Mouse (Mus musculus) MEL (cell line): ENCODE results near the gene Creb5. TPM values are rescaled to one million over a fixed set of nuclear protein-coding genes. Genes with fewer than 3 reads are reported as not detected.

Experiments used
- DNase-seq: peaks from one replicate; pipeline ENCODE4 v3.0.0; 2011; ENCODE audit warnings: low read depth, low spot score
- H3K27ac ChIP-seq: 2 replicates; pipeline ENCODE4 v1.5.1; 2012; ENCODE audit warnings: low read depth, mild to moderate bottlenecking, control low read depth, low read length, moderate library complexity; ENCODE audit not compliant: control insufficient read depth
- H3K27me3 ChIP-seq, 2 experiments: fragments of 150-350 bp in 1 of 2; sonication (generic) in 1 of 2; 2 replicates each; pipeline ENCODE4 v1.6.1; 2012; ENCODE audit warnings: low read length in 2 of 2, mild to moderate bottlenecking in 2 of 2, improper control_type of control experiment in 1 of 2, moderate library complexity in 1 of 2; ENCODE audit not compliant: insufficient read depth in 2 of 2, control insufficient read depth in 1 of 2
- H3K36me3 ChIP-seq, 2 experiments: 2 replicates each; pipeline ENCODE4 v1.6.1; 2012 to 2014; ENCODE audit warnings: low read length in 2 of 2, improper control_type of control experiment in 1 of 2, inconsistent platforms in 1 of 2, mild to moderate bottlenecking in 1 of 2; ENCODE audit not compliant: insufficient read depth in 2 of 2, control insufficient read depth in 1 of 2
- H3K4me1 ChIP-seq, 2 experiments: fragments of 150-350 bp in 1 of 2; sonication (generic) in 1 of 2; 2 replicates each; pipeline ENCODE4 v1.6.1; 2012; ENCODE audit warnings: low read length in 2 of 2, improper control_type of control experiment in 1 of 2, mild to moderate bottlenecking in 1 of 2; ENCODE audit not compliant: insufficient read depth in 2 of 2, control insufficient read depth in 1 of 2
- H3K4me3 ChIP-seq, 2 experiments: fragments of 150-350 bp in 1 of 2; sonication (generic) in 1 of 2; 2 replicates each; pipeline ENCODE4 v1.5.1; 2012; ENCODE audit warnings: low read depth in 2 of 2, low read length in 2 of 2, mild to moderate bottlenecking in 2 of 2, moderate library complexity in 2 of 2, control low read depth in 1 of 2, improper control_type of control experiment in 1 of 2; ENCODE audit not compliant: control insufficient read depth in 1 of 2, insufficient read depth in 1 of 2
- H3K79me2 ChIP-seq: 2 replicates; pipeline ENCODE4 v1.6.1; 2012; ENCODE audit warnings: mild to moderate bottlenecking, low read length, moderate library complexity; ENCODE audit not compliant: control insufficient read depth, poor library complexity, insufficient read depth
- H3K9ac ChIP-seq: 2 replicates; pipeline ENCODE4 v1.6.1; 2012; ENCODE audit warnings: low read depth, mild to moderate bottlenecking, control low read depth, low read length, moderate library complexity; ENCODE audit not compliant: control insufficient read depth, poor library complexity, severe bottlenecking
- H3K9me3 ChIP-seq: fragments of 150-350 bp; sonication (generic); replicated peaks from 2 replicates; pipeline ENCODE4 v1.6.1; 2012; ENCODE audit warnings: mild to moderate bottlenecking, low read length, improper control_type of control experiment, moderate library complexity; ENCODE audit not compliant: insufficient read depth
- BHLHE40 ChIP-seq: IDR thresholded peaks from 2 replicates; pipeline ENCODE4 v1.6.1; 2012; ENCODE audit warnings: low read depth, mild to moderate bottlenecking, inconsistent platforms, low read length, improper control_type of control experiment, borderline replicate concordance
- CTCF ChIP-seq, 3 experiments: IDR thresholded peaks in 2 of 3; conservative IDR thresholded peaks in 1 of 3; 2 replicates each; pipeline ENCODE4 v1.5.1; 2011 to 2012; ENCODE audit warnings: low read length in 3 of 3, low read depth in 2 of 3, mild to moderate bottlenecking in 2 of 3, improper control_type of control experiment in 1 of 3, inconsistent platforms in 1 of 3, mixed read lengths in 1 of 3, moderate library complexity in 1 of 3; ENCODE audit not compliant: control insufficient read depth in 1 of 3, insufficient read depth in 1 of 3, poor library complexity in 1 of 3, severe bottlenecking in 1 of 3
- E2F4 ChIP-seq: IDR thresholded peaks from 2 replicates; pipeline ENCODE4 v1.6.1; 2011; ENCODE audit warnings: low read depth, low read length, improper control_type of control experiment, borderline replicate concordance
- EP300 ChIP-seq, 2 experiments: IDR thresholded peaks; 2 replicates each; pipeline ENCODE4 v1.6.1; 2011; ENCODE audit warnings: improper control_type of control experiment in 2 of 2, low read length in 2 of 2, low read depth in 1 of 2, mild to moderate bottlenecking in 1 of 2
- ETS1 ChIP-seq: IDR thresholded peaks from 2 replicates; pipeline ENCODE4 v1.6.1; 2012; ENCODE audit warnings: low read depth, mild to moderate bottlenecking, inconsistent platforms, low read length, improper control_type of control experiment, moderate library complexity
- GATA1 ChIP-seq: IDR thresholded peaks from 2 replicates; pipeline ENCODE4 v1.6.1; 2011; ENCODE audit warnings: low read depth, low read length, improper control_type of control experiment
- HCFC1 ChIP-seq: IDR thresholded peaks from 2 replicates; pipeline ENCODE4 v1.6.1; 2012; ENCODE audit warnings: low read depth, mild to moderate bottlenecking, inconsistent platforms, low read length, improper control_type of control experiment, moderate library complexity
- JUND ChIP-seq: IDR thresholded peaks from 2 replicates; pipeline ENCODE4 v1.6.1; 2011; ENCODE audit warnings: low read depth, mild to moderate bottlenecking, improper control_type of control experiment, low read length
- MAFK ChIP-seq: IDR thresholded peaks from 2 replicates; pipeline ENCODE4 v1.6.1; 2011; ENCODE audit warnings: low read depth, mild to moderate bottlenecking, low read length, improper control_type of control experiment, borderline replicate concordance
- MAX ChIP-seq: IDR thresholded peaks from 2 replicates; pipeline ENCODE4 v1.6.1; 2011; ENCODE audit warnings: low read length, improper control_type of control experiment
- MEF2A ChIP-seq: IDR thresholded peaks from 2 replicates; pipeline ENCODE4 v1.6.1; 2014; ENCODE audit warnings: low read depth, mild to moderate bottlenecking, inconsistent platforms, low read length, improper control_type of control experiment; ENCODE audit not compliant: poor library complexity, insufficient replicate concordance, severe bottlenecking; ENCODE audit errors: extremely low read depth
- MXI1 ChIP-seq: IDR thresholded peaks from 2 replicates; pipeline ENCODE4 v1.6.1; 2011; ENCODE audit warnings: mild to moderate bottlenecking, low read depth, low read length, improper control_type of control experiment
- NELFE ChIP-seq: IDR thresholded peaks from 2 replicates; pipeline ENCODE4 v1.6.1; 2011; ENCODE audit warnings: low read depth, low read length, improper control_type of control experiment
- NRF1 ChIP-seq: IDR thresholded peaks from 2 replicates; pipeline ENCODE4 v1.6.1; 2014; ENCODE audit warnings: low read depth, mild to moderate bottlenecking, inconsistent platforms, low read length, improper control_type of control experiment, moderate library complexity; ENCODE audit not compliant: poor library complexity, insufficient read depth, severe bottlenecking
- POLR2AphosphoS2 ChIP-seq: IDR thresholded peaks from 2 replicates; pipeline ENCODE4 v1.6.1; 2011; ENCODE audit warnings: low read length, improper control_type of control experiment
- POLR2AphosphoS5 ChIP-seq: IDR thresholded peaks from 2 replicates; pipeline ENCODE4 v1.6.1; 2012; ENCODE audit warnings: low read depth, borderline replicate concordance, mild to moderate bottlenecking, inconsistent platforms, low read length, moderate library complexity, mixed read lengths
- RAD21 ChIP-seq: IDR thresholded peaks from 2 replicates; pipeline ENCODE4 v1.6.1; 2011; ENCODE audit warnings: mild to moderate bottlenecking, low read depth, low read length, improper control_type of control experiment
- RCOR1 ChIP-seq: IDR thresholded peaks from 2 replicates; pipeline ENCODE4 v1.6.1; 2012; ENCODE audit warnings: low read depth, mild to moderate bottlenecking, inconsistent platforms, low read length, improper control_type of control experiment
- SIN3A ChIP-seq: IDR thresholded peaks from 2 replicates; pipeline ENCODE4 v1.6.1; 2012; ENCODE audit warnings: low read length, improper control_type of control experiment, inconsistent platforms
- SMC3 ChIP-seq: IDR thresholded peaks from 2 replicates; pipeline ENCODE4 v1.6.1; 2011; ENCODE audit warnings: low read depth, low read length, improper control_type of control experiment
- TBP ChIP-seq: IDR thresholded peaks from 2 replicates; pipeline ENCODE4 v1.8.0; 2011; ENCODE audit warnings: low read depth, low read length, improper control_type of control experiment
- TCF12 ChIP-seq: IDR thresholded peaks from 2 replicates; pipeline ENCODE4 v1.6.1; 2014; ENCODE audit warnings: low read depth, mild to moderate bottlenecking, inconsistent platforms, low read length, improper control_type of control experiment, moderate library complexity
- UBTF ChIP-seq: IDR thresholded peaks from 2 replicates; pipeline ENCODE4 v1.6.1; 2012; ENCODE audit warnings: low read depth, mild to moderate bottlenecking, inconsistent platforms, low read length, improper control_type of control experiment, moderate library complexity, borderline replicate concordance; ENCODE audit not compliant: insufficient read depth
- ZC3H11A ChIP-seq: IDR thresholded peaks from 2 replicates; pipeline ENCODE4 v1.6.1; 2012; ENCODE audit warnings: low read depth, mild to moderate bottlenecking, inconsistent platforms, low read length, improper control_type of control experiment
- ZMIZ1 ChIP-seq: IDR thresholded peaks from 2 replicates; pipeline ENCODE4 v1.6.1; 2012; ENCODE audit warnings: low read depth, mild to moderate bottlenecking, inconsistent platforms, low read length, improper control_type of control experiment, moderate library complexity
- ZNF384 ChIP-seq: IDR thresholded peaks from 2 replicates; pipeline ENCODE4 v1.6.1; 2012; ENCODE audit warnings: low read depth, mild to moderate bottlenecking, inconsistent platforms, low read length, improper control_type of control experiment
- polyA plus RNA-seq, 2 experiments: library from polyadenylated mRNA; stranded (reverse) in 1 of 2; unstranded in 1 of 2; fragments of >175 nt in 1 of 2; fragments of >200 nt in 1 of 2; gene quantifications; 2 replicates each; pipeline versions ENCODE4 v1.2.1 to v1.2.4; 2012; ENCODE audit warnings: low replicate concordance in 2 of 2, low read depth in 1 of 2; ENCODE audit not compliant: insufficient read length in 2 of 2, insufficient read depth in 1 of 2, missing spikeins in 1 of 2
- total RNA-seq: library from RNA; depleted of rRNA; stranded (reverse); fragments of 300-350 nt; gene quantifications from 2 replicates; pipeline ENCODE4 v1.2.3, GENCODE M21; 2012

The Creb5 gene
- total and polyA plus RNA-seq, 3 experiments = not detected

- H3K9ac ChIP-seq = no peak overlapping the region
- TF ChIP-seq NELFE (no peak), MAX (no peak), UBTF (no peak), JUND (no peak), POLR2AphosphoS5 (no peak), NRF1 (no peak), ZMIZ1 (no peak), EP300 (IDR thresholded peaks at IDR 0.05; ENCODE audit: low read depth in 1 of 2, low read length in 2 of 2) (no peak), E2F4 (no peak), ETS1 (no peak), SMC3 (no peak), HCFC1 (no peak), GATA1 (no peak), TBP (no peak)
- TF ChIP-seq, all 39 proteins: peak for 0
- no peak for DNase-seq
- Histone ChIP-seq H3K9me3 (no peaks in the 10 kb centered on the region), H3K27ac (no peak overlapping the region), H3K79me2 (no peaks in the 10 kb centered on the region), H3K4me3 (no peak overlapping the region), H3K27me3 (no peaks in the 10 kb centered on the region), H3K4me1 (no peaks in the 10 kb centered on the region), H3K36me3 (no peaks in the 10 kb centered on the region)
Measured at GRCm38 (mm10) chr6:53593603-53594002, 306.5 kb downstream of the Creb5 start.

DNA sequence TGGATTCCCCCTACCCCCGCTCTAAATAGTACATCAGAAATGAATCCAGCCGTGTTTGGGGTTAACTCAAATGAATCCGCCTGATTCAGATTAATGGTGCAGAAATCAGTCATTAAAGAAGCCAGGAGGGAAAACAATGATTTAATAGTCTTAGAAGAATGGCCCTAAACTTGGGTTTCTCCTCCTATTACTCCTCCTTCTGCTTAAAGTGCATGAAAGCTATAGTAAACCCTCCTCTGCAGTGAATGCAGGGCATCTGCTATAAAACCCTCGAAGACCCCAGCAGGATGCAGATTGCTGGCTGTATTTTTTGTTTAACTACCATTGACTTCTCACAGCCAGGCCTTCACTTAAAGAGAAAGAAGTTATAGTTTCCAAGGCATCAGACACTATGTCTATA lies 307.2 kb downstream of the Creb5 start:
- TF ChIP-seq TCF12 (no peak), JUND (no peak), ZC3H11A (no peak), RAD21 (no peak), HCFC1 (no peak), CTCF (IDR thresholded peaks at IDR 0.05 in 2 of 3, conservative IDR thresholded peaks at IDR 0.05 in 1 of 3; ENCODE audit: control insufficient read depth in 1 of 3, insufficient read depth in 1 of 3, low read depth in 2 of 3, low read length in 3 of 3, poor library complexity in 1 of 3, severe bottlenecking in 1 of 3) (no peak), SMC3 (no peak), GATA1 (no peak), ETS1 (no peak), MAFK (no peak), SIN3A (no peak), POLR2AphosphoS2 (no peak), TBP (no peak), RCOR1 (no peak), EP300 (IDR thresholded peaks at IDR 0.05; ENCODE audit: low read depth in 1 of 2, low read length in 2 of 2) (no peak), ZNF384 (no peak), MEF2A (no peak), BHLHE40 (no peak), MXI1 (no peak)
- H3K27me3 ChIP-seq = no peaks in the 10 kb centered on the region
- DNase-seq = no peak
- no peak overlapping the region for H3K4me3 ChIP-seq
- no peaks in the 10 kb centered on the region for H3K4me1 ChIP-seq
- no peak overlapping the region for H3K27ac ChIP-seq
- no peaks in the 10 kb centered on the region for H3K36me3 ChIP-seq
- H3K9me3 ChIP-seq = no peaks in the 10 kb centered on the region
- no peak overlapping the region for H3K9ac ChIP-seq
- H3K79me2 ChIP-seq = no peaks in the 10 kb centered on the region
